Mouse (Mus musculus): Measurements from ENCODE around the gene Armc2. TPM values are rescaled to one million over a fixed set of nuclear protein-coding genes. Genes with fewer than 3 reads are reported as not detected.
"Not testable (repeated sequence)": the region's sequence is repeated elsewhere in the genome, so short reads cannot be mapped to it uniquely, and the experiment has no call there.

Armc2 gene
- total and polyA plus RNA-seq, 3 experiments = 0.27 TPM; not detected in 2

- ATAC-seq (ENCODE audit: extremely low read depth, insufficient number of reproducible peaks, low FRiP score, poor library complexity, severe bottlenecking) = no peak
- H3K36me3 ChIP-seq (replicated peaks) = no peaks in the 10 kb centered on the region
Observed at GRCm38 (mm10) chr10:41959808-41960207, 58.4 kb downstream of the Armc2 start.

DNA sequence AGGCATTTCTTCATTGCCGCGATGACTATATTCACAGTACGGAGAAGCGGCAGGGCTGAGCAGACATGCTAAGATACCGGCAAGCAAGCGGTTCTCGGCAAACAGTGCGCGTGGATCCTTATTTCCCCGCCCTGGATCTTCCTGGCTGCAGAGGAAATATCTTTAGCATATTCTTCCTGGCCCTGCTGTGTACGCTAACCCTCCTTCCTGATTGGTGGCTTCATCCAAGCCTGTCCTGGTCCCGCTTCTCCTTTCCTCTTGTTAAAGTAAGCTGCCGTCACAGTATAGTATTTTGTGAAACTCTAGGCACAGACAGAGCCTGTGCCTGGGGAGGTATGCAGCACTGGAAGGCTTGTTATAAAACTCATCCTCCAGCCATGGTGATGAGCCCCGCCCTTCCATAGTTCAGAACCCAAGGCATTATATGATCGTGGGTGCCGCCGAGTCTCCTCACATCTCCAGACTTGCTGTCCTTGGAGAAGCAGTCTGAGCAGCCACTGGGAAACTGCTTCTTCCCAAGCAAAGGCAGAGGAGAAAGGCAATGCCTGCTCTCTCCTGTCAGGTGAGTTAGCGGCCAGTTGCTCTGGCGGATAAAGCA lies 59.5 kb downstream of the Armc2 start:
- TF ChIP-seq POLR2AphosphoS5 (IDR thresholded peaks at IDR 0.05; ENCODE audit: insufficient replicate concordance, low read depth, low read length) = no peak
- no peak for TF ChIP-seq GATA2 (IDR thresholded peaks at IDR 0.05; ENCODE audit: borderline replicate concordance, low read depth, low read length)
- TF ChIP-seq GATA1 (IDR thresholded peaks at IDR 0.05; ENCODE audit: borderline replicate concordance, low read length) = no peak
- no peak for TF ChIP-seq CTCF (IDR thresholded peaks at IDR 0.05; ENCODE audit: low read depth, low read length)
- TF ChIP-seq TAL1 (conservative IDR thresholded peaks at IDR 0.05; ENCODE audit: low read depth, low read length) = no peak
- Histone ChIP-seq H3K4me3 (ENCODE audit: low read depth, low read length) (no peak overlapping the region), H3K36me3 (replicated peaks) (no peaks in the 10 kb centered on the region), H3K4me1 (ENCODE audit: insufficient read depth, low read depth, low read length) (peaks cover 27% of the 10 kb centered on the region), H3K9me3 (replicated peaks) (no peaks in the 10 kb centered on the region), H3K27me3 (ENCODE audit: insufficient read depth, low read length) (peaks cover 5% of the 10 kb centered on the region; the same call in 1 of the 2 replicates)
- no peak for DNase-seq (ENCODE audit: low spot score)
- no peak for ATAC-seq (ENCODE audit: extremely low read depth, insufficient number of reproducible peaks, low FRiP score, poor library complexity, severe bottlenecking)

More at GRCm38 (mm10) chr10:41959808-41960207, 58.4 kb downstream of the Armc2 start:
- H3K4me1 ChIP-seq (ENCODE audit: insufficient read depth, low read depth, low read length) = peaks cover 21% of the 10 kb centered on the region
- DNase-seq (ENCODE audit: low spot score) = no peak
- peaks cover 5% of the 10 kb centered on the region; the same call in 1 of the 2 replicates for H3K27me3 ChIP-seq (ENCODE audit: insufficient read depth, low read length)
- no peaks in the 10 kb centered on the region for H3K9me3 ChIP-seq (replicated peaks)
- no peak overlapping the region for H3K4me3 ChIP-seq (ENCODE audit: low read depth, low read length)
- TF ChIP-seq GATA2 (IDR thresholded peaks at IDR 0.05; ENCODE audit: borderline replicate concordance, low read depth, low read length) (no peak), TAL1 (conservative IDR thresholded peaks at IDR 0.05; ENCODE audit: low read depth, low read length) (no peak), POLR2AphosphoS5 (IDR thresholded peaks at IDR 0.05; ENCODE audit: insufficient replicate concordance, low read depth, low read length) (no peak), GATA1 (IDR thresholded peaks at IDR 0.05; ENCODE audit: borderline replicate concordance, low read length) (no peak), CTCF (IDR thresholded peaks at IDR 0.05; ENCODE audit: low read depth, low read length) (no peak)

- H3K4me1 ChIP-seq (ENCODE audit: insufficient read depth, low read depth, low read length) = peaks cover 33% of the 10 kb centered on the region
- no peaks in the 10 kb centered on the region; the same call in 1 of the 2 replicates for H3K27me3 ChIP-seq (ENCODE audit: insufficient read depth, low read length)
- ATAC-seq (ENCODE audit: extremely low read depth, insufficient number of reproducible peaks, low FRiP score, poor library complexity, severe bottlenecking) = no peak
- H3K4me3 ChIP-seq (ENCODE audit: low read depth, low read length) = no peak overlapping the region
- H3K36me3 ChIP-seq (replicated peaks) = no peaks in the 10 kb centered on the region
- peaks cover 4% of the 10 kb centered on the region for H3K9me3 ChIP-seq (replicated peaks)
- no peak for DNase-seq (ENCODE audit: low spot score)
- TF ChIP-seq CTCF (IDR thresholded peaks at IDR 0.05; ENCODE audit: low read depth, low read length) = no peak
- no peak for TF ChIP-seq POLR2AphosphoS5 (IDR thresholded peaks at IDR 0.05; ENCODE audit: insufficient replicate concordance, low read depth, low read length)
Observed at GRCm38 (mm10) chr10:41957421-41958225, 60.6 kb downstream of the Armc2 start.

DNA sequence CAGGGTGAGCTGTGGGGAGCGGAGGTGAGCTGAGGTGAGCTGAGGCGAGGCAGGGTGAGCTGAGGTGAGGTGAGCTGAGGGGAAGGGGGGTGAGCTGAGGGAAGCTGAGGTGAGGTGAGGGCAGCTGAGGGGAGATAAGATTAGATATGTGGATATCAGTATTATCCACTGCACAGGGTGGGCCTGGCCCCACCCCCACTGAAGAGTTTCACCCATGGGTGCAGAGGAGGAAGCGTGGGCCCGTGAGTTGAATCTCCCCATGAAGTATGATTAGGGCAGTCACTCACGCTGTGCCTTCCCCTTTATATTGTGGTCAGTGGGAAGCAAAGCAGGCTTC lies 64.7 kb downstream of the Armc2 start:
- H3K27me3 ChIP-seq (ENCODE audit: insufficient read depth, low read length) = no peaks in the 10 kb centered on the region
- peak overlapping the region; percentile 51; the same call in 1 of the 2 replicates for H3K4me3 ChIP-seq (ENCODE audit: low read depth, low read length)
- peaks cover 32% of the 10 kb centered on the region for H3K4me1 ChIP-seq (ENCODE audit: insufficient read depth, low read depth, low read length)
- ATAC-seq (ENCODE audit: extremely low read depth, insufficient number of reproducible peaks, low FRiP score, poor library complexity, severe bottlenecking) (peak; percentile 49), DNase-seq (ENCODE audit: low spot score) (peak; percentile 27)
- TF ChIP-seq TAL1 (conservative IDR thresholded peaks at IDR 0.05; ENCODE audit: low read depth, low read length) (no peak; the same call in 1 of the 2 replicates), POLR2AphosphoS5 (IDR thresholded peaks at IDR 0.05; ENCODE audit: insufficient replicate concordance, low read depth, low read length) (no peak), GATA2 (IDR thresholded peaks at IDR 0.05; ENCODE audit: borderline replicate concordance, low read depth, low read length) (no peak), GATA1 (IDR thresholded peaks at IDR 0.05; ENCODE audit: borderline replicate concordance, low read length) (no peak), CTCF (IDR thresholded peaks at IDR 0.05; ENCODE audit: low read depth, low read length) (no peak)
- no peaks in the 10 kb centered on the region for H3K36me3 ChIP-seq (replicated peaks)
- H3K9me3 ChIP-seq (replicated peaks) = peaks cover 7% of the 10 kb centered on the region

GRCm38 (mm10) chr10:41952850-41953527 lies 65.3 kb downstream of the Armc2 start:
- TF ChIP-seq TAL1 (conservative IDR thresholded peaks at IDR 0.05; ENCODE audit: low read depth, low read length) = no peak
- TF ChIP-seq GATA1 (IDR thresholded peaks at IDR 0.05; ENCODE audit: borderline replicate concordance, low read length) = no peak
- TF ChIP-seq CTCF (IDR thresholded peaks at IDR 0.05; ENCODE audit: low read depth, low read length) = no peak
- TF ChIP-seq GATA2 (IDR thresholded peaks at IDR 0.05; ENCODE audit: borderline replicate concordance, low read depth, low read length) = no peak
- TF ChIP-seq POLR2AphosphoS5 (IDR thresholded peaks at IDR 0.05; ENCODE audit: insufficient replicate concordance, low read depth, low read length) = no peak
- H3K4me3 ChIP-seq (ENCODE audit: low read depth, low read length) = peak overlapping the region; percentile 51; the same call in 1 of the 2 replicates
- peaks cover 34% of the 10 kb centered on the region for H3K4me1 ChIP-seq (ENCODE audit: insufficient read depth, low read depth, low read length)
- H3K27me3 ChIP-seq (ENCODE audit: insufficient read depth, low read length) = no peaks in the 10 kb centered on the region; the same call in 1 of the 2 replicates
- H3K9me3 ChIP-seq (replicated peaks) = peaks cover 7% of the 10 kb centered on the region
- no peak for DNase-seq (ENCODE audit: low spot score)
- ATAC-seq (ENCODE audit: extremely low read depth, insufficient number of reproducible peaks, low FRiP score, poor library complexity, severe bottlenecking) = no peak
- H3K36me3 ChIP-seq (replicated peaks) = no peaks in the 10 kb centered on the region

GRCm38 (mm10) chr10:41952354-41952753 lies 65.9 kb downstream of the Armc2 start:
- not testable (repeated sequence) for DNase-seq (ENCODE audit: low spot score); H3K27me3 ChIP-seq (ENCODE audit: insufficient read depth, low read length); ATAC-seq (ENCODE audit: extremely low read depth, insufficient number of reproducible peaks, low FRiP score, poor library complexity, severe bottlenecking); H3K9me3 ChIP-seq (replicated peaks); H3K4me3 ChIP-seq (ENCODE audit: low read depth, low read length); H3K36me3 ChIP-seq (replicated peaks)
- H3K4me1 ChIP-seq (ENCODE audit: insufficient read depth, low read depth, low read length) = peaks cover 30% of the 10 kb centered on the region

All from G1E (cell line).